Mouse (Mus musculus) kidney, adult 18-20 months (tissue): ENCODE measurements around the gene Ncoa5.

Experiments
- DNase-seq: peaks from one replicate; pipeline ENCODE4 v3.0.0; 2021

Gene Ncoa5

GRCm38 (mm10) chr2:164955725-164956124 is 78.9 kb downstream of the Ncoa5 start:
- DNase-seq, result no peak

- peak; percentile 80 for DNase-seq
These were observed 81.4 kb downstream of the Ncoa5 start for GRCm38 (mm10) chr2:164953224-164953623.

- DNase-seq, result no peak
These were observed 82.2 kb downstream of the Ncoa5 start for GRCm38 (mm10) chr2:164952448-164952847.

- no peak for DNase-seq
These were observed 82.9 kb downstream of the Ncoa5 start for GRCm38 (mm10) chr2:164951745-164952144.

GRCm38 (mm10) chr2:164950501-164950900 is 84.2 kb downstream of the Ncoa5 start:
- DNase-seq, result peak; percentile 11
